Mouse (Mus musculus) T-cell, adult 2 months (primary cell): ENCODE measurements around the gene Trim62.

Experiments
- DNase-seq: peaks from one replicate; pipeline ENCODE4 v3.0.0; 2022; ENCODE audit warnings: low spot score

The Trim62 gene

DNA sequence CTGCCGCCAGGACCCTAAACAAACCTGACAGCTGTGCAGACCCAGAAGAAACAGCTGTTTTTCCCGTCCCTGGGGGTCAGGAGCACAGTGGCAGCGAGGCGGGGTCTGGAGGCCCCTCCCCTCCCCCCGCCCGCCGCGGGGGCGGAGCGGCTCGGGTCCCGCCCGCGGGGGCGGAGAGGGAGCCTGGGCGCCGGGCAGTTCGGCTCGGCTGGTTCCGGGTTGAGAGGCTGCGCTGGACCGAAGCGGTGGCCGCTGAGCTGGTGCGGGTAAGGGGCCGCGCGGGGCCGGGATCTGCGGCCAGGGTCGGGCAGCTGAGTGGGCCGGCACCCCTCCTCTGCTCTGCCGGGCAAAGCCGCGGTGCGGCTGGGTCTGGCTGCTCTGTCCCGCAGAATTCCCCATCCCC is at the start of gene Trim62:
Gene Trim62, plus strand, starts transcription at position 202 of the 403 bp plus-strand sequence.
- peak; percentile 38 for DNase-seq

DNA sequence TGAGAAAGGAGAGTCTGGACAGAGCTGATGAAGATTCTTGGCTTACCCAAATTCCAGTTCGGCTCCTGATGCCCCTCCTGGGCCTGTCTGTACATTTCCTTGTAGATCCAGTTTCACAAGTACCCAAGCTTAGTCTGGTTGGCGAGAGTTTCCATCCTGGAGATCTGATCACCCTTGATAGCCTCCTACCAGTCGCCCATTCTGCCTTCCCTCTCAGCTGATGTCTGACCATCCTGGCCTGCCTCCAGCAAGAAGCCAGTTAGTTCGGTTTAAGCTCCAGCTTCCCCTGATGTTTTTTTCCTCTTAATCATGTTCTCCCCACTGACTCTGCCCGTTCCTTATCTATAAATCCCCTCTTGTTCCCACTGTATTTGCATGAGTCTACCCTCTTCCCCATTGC is 45.2 kb upstream of the Trim62 start:
- no peak for DNase-seq

DNA sequence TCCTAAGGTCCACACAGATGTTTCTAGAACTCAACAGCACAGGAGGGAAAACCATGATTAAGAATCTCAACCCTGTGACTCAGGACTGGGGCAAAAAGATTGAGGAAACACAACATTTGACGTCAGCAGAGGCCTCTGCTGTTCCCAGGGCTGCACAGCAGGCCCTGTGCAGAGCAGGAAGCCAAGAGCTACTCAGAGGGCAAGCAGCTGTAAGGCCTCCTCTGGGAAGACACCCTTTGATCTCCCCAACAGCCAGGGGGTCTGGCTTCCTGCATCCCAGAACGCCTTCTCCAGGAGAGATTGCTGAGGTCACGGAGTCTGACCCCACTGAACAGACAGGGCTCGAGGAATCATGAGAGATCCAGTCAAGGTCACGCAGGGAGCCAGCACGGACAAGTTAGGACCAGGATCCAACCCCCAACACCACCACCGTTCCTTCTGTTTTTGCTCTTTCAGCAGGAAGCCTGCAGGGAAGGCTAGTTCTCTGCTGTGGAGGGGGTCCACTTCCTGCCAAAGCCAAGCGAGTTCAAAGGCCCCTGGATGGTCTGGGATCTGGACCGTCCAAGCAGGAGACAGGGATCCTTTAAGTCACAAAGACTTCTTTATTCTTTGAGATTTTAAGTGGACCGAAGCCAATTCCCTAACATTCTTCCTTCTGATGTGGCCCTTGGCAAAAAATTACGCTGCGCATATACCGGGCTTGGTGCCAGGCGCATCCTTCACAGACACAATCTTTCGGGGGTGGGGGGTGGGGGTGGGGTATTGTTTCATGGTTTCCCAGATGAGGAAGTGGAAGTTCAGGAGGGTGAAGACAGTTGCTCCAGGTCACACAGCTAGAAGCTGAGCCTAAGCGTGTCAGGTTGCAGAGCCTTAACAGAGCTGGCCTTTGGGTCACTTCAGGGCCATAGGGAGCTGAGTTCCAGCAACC is 43.3 kb upstream of the Trim62 start:
- DNase-seq = no peak

DNA sequence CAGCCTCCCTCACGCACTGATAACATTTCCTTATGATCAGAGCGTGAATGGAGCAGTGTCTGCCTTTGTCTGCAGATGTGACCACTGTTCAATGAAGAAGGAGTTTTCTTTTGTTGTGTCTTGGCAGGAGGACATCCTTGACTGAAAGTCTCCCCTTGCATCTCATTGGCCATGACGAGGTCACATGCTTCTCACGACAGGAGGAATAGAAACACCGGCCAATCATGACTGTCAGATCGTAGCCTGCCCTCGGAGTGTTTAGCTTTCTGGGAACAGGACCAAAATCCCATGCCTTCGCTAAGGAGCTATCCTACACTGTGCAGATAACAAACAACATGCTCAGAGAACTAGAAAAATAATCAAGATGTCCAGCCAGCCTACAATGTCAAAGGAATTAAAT is 42.1 kb upstream of the Trim62 start:
- DNase-seq = no peak

DNA sequence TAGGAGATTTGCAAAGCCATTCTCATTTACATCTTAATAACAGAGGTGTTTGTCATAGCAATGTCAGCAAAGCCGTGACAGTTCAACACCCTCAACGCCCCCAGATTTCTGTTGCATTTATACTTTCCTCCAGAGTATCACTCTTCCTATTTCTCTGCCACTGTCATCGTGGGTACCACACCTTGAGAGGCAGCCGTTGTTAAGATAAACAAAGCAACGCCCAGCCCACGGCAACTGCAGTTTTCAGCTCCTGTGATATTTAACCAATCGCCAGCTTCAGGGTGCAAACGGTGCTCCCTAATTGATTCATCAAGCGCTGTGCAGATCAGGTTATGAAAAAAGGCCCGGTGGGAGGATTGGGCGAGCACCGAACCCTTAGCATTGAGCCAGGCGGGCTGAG is 38.8 kb upstream of the Trim62 start:
- DNase-seq = no peak

DNA sequence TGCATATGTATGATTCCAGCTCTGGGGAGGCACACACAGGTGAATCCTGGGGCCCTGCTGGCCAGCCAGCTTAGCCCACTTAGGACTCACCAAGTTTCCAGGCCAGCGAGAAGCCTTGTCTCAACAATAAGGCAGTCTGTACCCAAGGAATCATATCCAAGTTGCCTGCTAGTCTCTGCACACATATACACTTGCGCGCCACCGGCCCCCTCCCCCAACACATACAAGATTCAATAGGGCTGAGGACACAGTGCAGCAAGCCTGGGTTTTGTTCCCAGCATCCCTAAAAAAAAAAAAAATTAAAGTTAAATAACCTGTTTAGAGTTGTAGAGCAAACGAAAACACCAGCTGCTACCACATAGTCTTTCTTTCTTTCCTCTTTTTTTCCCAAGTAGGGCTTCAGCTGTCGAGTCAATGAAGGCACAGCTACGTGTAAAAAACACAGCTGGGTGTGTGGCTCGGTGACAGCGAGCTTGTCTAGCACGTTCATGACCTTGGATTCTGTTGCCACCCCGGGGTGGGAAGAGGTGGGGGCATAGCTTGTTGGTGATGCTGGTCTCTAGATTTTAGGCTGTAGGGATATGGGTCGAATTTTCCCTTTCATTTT is 37.9 kb upstream of the Trim62 start:
- no peak for DNase-seq

DNA sequence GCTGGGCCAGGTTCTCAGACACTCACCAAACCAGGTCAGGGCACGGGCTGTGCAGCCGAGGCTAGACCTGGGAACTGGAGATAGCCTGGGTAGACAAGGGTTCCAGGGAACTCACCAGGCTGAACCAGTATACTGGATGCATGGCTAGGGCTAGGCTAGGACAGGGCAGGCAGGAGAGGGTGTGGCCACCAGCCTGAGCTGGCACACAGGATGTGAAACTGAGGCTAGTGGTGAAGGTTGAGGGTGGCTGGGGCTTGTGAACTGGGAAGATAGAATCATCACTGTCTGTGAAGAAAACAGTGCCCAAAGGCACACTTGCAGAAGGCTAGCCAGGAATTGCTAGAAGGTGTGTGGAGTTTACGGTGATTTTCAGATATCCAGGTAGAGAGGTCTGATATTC is 34.4 kb upstream of the Trim62 start:
- DNase-seq = no peak

DNA sequence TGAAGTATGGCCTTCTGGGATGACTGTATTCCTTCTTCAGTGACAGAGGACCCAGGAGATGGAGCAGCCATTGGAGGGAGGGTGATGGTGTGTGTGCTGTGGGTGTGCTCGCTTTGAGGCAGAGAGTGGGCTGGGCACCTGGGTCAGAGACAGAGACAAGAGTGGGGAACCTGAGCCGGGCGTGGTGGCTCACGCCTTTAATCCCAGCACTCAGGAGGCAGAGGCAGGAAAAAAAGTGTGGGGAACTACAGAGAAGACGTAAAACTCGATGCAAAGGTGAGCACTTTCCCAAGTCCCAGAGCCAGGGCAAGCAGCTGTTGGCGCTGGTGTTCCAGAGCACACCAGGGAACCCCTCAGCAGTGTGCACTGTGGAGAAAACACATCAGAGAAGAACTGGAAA is 33.7 kb upstream of the Trim62 start:
- DNase-seq = no peak

DNA sequence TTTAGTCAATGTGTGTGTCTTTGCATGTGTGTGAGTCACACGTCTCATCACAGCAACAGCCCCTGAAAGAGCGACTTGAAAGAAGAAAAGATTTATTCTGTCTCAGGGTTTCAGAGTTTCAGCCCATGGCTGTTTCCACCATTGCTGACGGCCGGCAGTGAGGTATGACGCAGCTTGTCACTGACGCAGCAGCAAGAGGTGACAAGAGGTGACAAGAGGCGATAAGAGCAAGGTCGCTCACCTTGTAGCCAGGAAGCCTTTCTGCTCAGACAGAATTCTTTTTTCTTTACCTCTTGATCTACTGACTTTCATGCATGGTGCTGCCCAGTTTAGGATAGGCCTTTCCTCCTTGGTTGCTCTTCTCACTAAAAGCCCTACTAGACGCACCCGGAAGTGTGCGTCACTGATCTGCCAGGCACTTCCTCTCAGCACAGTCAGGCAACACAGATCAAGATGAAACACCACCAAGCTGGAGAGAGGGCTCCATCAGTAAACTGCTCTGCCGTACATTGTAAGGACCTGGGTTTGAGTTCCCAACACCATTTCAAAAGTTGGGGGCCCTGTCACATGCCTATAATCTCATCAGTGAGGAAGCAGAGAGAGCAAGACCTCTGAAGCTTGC is 31.0 kb upstream of the Trim62 start:
- DNase-seq = no peak

DNA sequence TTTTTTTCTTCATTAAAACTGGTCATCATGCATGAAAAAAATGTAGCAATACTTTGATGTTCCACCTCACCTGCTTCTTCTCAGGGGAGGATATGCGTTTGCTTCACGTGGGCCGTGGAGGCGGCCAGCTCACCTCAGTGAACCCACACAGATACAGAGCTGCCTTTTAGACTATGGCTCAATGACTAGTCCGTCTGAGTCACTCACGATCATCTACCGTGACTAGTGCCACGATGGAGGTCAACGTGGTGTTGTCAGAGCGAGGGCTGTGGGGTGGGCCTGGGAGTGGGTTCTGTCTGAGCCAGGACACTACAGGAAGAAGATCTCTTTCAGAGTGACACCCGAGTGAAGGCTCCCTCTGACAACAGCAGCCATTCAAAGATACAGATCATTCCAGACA is 30.3 kb upstream of the Trim62 start:
- DNase-seq = no peak

DNA sequence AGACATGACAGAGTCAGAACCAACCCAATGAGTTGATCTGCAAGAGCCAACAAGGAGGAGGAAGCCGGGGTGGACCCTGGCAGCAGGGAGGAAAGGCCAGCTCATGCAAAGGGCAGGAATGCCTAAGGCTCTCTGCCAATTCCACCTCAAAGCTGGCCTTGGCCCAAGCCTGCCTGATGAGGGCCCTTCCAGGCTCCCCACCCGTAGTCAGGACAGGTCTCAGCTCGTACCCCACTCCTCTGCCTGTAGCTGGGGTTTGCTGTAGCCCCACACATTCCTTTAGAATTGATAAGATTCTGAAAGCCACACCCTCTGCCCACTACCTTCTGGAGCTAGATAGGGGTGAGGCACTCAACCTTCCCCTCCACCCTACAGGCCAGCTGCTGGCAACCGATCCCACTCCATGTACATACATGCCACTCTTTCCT is 27.8 kb upstream of the Trim62 start:
- no peak for DNase-seq

DNA sequence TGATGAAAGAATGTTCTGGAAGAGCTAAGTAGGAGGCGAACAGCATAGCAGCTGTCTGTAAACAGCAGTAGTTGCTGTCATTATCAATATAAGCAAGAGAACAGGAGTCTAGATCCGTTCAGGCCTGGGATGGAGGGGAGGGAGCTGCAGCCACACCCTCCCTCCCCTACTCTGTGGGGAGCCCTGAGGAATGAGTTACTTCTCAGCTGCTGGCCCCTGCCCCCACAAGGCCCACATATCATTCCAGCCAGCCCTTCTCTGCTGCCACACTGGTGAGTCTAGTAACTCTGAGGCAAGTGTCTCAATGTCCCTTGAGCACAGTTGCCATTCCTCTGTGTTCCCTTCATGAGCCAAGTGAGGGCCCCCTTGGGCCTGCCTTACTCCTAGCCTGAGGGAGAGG is 26.2 kb upstream of the Trim62 start:
- DNase-seq = no peak

DNA sequence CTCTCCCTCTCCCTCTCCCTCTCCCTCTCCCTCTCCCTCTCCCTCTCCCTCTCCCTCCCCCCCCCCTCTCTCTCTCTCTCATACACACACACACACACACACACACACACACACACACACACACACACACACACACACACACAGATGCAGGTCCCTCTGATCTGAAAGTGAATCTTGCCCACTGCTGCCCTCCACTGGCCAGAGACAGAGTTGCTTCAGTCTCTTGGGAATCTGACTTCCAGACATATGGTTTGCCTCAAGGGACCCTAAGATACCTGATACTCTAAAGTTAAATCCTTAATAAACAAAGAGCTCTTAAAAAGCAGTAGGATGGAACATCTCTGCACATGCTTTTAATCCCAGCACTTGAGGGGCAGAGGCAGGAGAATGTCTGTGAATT is 25.2 kb upstream of the Trim62 start:
- DNase-seq = peak; percentile 62

DNA sequence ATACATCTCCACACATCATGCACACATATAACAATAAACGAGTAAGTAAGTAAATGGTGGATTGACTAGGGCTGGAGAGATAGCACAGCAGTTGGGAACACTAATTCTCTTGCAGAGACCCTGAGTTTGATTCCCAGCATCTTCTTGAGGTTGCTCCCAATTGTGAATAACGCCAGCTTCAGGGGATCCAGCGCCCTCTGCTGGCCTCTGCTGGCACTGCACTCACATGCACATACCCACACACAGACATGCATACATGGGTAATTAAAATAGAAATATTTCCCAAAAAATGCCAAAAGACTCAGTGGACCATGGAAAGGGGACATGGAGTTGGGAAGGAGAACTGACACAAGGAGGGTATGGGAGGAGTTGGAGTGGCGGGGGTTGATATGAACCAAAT is 24.5 kb upstream of the Trim62 start:
- DNase-seq = no peak

DNA sequence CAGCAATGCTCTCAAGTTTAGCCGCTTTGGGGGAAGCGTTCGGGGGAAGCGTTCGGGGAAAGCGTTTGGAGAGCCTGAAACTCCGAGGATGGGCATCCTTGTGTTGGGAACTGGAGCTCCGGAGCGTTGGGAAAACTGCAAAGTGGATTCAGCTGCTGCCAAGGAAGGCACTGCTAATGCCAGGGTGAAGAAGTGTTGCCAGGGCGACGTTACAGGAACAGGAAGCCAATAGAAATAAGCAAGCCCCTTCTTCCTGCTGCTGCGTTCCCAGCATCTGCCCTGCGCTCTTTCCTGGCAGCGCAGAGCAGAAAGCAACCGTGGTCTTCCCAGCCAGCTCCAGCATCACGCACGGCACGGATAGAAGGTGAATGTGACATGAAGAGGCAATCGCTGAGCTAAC is 10.4 kb upstream of the Trim62 start:
- DNase-seq = no peak

DNA sequence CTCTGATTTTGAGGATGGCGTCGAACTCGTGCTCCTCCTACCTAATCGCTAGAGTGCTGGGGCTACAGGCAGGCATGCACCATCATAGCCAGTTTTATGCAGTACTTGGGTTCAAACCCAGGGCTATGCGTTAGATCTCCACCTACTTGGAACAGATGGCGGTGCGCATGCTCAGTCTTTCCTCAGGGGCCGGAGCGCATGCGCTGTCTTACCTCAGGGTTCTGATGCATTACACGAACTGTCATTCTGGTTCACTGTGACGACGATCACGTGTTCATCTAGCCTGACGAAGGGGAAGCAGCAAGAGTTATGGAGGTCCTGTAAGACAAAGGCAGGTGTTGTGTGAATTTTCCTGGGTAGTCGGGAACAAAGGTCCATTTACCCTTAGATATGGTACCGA is 9.3 kb upstream of the Trim62 start:
- no peak for DNase-seq

DNA sequence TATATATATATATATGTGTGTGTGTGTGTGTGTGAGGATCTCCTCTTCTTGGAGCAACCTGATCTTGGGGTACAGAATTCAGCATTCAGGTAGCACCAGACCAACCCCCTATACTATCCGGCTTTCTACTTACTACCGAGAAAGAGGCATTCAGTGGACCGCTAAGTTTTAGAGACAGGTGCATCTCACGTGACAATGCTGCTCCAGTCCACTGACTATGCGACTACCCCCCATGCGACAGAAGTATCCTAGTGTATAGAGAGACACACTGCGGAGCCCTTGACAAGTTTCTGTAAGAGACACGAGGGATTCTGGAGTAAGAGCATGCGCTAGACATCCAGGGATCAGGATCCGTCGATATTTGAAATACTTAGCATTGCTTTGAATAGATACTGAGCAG is 7.9 kb upstream of the Trim62 start:
- no peak for DNase-seq

DNA sequence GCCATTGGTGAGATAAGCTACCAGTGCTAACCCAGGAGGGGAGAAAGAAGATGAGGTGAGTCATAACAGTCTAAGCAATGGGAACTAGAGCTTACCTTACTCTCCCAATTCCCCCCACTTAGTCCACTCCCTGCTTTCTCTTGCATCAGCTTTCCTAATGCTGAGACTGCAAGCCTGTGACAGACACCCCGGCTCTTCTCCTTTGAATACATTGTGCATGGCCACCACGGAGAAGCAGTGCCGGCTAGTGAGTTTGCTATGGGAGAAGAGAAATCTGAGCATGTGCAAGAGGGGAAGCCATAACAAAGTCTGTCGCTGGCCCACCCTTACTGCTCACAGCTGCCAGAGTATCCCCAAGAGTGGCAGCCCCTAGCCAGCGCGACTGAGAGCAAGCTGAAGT is 5.9 kb upstream of the Trim62 start:
- no peak for DNase-seq

DNA sequence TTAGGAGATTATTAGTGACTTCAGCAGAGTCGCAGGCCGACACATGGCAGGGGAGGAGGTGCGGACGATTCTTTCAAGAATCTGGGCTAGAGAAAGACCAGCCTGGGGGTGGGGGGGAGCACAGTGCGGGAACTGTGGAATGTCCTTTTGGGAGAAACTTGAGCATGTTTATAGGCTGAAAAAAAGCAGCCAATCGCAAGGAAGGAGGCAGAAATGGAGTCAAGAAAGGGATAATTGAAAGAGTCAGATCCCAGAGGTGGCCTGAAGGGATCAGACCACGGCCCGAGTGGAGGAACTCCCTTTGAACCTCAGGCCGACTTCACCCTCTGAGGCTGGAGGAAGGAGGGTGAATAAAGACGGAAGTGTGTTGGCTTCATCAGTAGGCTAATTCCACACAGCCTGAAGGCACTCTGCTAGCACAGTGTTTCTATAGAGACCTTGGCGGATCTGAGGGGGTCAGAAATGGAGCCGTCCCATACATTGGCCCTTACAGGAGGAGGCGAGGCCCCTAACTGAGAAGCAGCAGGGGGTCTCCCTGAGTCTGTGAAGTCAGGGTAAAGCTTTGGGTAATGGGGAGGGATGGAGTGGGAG is 4.4 kb upstream of the Trim62 start:
- no peak for DNase-seq

DNA sequence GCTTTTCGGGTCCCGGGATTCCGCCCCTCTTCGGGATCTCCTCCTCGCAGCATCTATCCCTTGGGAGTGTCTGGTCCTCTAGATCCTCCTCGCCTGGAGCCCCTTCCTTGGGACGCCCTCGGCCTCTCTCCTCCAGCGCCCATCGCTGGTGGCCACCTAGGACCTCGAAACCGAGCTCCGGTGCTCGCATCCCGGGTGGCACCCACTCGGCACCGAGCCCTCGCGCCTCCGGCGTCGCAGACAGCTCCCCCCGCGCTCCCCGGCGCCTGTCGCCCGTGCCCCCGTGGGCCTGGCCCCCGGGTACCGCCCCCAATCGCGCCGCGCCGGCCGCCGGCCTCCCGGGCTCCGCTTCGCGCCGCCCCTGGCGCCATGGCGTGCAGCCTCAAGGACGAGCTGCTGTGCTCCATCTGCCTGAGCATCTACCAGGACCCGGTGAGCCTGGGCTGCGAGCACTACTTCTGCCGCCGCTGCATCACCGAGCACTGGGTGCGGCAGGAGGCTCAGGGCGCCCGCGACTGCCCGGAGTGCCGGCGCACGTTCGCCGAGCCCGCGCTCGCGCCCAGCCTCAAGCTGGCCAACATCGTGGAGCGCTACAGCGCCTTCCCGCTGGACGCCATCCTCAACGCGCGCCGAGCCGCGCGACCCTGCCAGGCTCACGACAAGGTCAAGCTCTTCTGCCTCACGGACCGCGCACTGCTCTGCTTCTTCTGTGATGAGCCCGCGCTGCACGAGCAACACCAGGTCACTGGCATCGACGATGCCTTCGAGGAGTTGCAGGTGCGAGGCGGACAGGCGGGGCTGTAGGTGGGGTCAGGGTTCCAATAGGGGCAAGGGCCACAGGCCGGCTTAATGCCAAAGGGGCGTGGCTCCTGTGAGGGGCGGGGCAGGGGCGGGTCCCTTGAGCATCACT is 676 bp downstream of the Trim62 start:
- peak; percentile 31 for DNase-seq

DNA sequence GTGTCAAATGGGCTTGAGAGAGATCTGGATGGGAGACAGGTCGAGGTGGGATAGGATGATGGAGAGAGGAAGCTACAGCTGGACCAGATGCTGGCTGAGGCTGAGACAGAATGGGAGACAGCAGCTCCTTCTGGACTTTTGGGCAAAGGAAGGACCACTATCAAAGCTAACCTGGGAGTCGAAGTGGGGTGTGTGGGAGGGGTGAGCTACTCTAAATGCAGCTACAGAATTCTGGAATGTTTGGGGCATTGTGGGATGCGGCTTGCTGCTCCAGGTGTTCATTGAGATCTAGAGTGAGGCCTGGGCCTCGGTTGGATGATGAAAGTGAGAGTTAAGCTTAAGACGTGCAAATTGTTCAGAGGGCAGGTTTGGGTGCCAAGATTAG is 1.3 kb downstream of the Trim62 start:
- DNase-seq = no peak

DNA sequence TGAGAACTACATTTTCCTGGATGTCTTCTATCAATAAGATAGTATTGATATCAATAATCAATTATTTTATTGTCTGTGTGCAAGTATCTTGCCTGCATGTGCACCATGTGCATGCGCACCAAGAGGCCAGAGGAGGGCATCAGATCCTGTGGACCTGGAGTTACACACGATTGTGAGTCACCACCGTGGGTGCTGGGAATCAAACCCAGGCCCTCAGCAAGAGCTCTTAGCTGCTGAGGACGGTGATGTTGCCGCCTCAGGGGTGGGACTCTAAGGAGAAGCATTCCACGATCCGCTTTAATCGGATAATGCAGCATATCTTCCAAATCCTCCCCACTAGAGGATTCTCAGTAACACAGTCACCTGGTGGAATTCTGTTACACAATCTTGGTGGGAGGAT is 2.2 kb downstream of the Trim62 start:
- no peak for DNase-seq
